ENCODE assay signal across 16 mouse cellular contexts in the genomic region with DNA sequence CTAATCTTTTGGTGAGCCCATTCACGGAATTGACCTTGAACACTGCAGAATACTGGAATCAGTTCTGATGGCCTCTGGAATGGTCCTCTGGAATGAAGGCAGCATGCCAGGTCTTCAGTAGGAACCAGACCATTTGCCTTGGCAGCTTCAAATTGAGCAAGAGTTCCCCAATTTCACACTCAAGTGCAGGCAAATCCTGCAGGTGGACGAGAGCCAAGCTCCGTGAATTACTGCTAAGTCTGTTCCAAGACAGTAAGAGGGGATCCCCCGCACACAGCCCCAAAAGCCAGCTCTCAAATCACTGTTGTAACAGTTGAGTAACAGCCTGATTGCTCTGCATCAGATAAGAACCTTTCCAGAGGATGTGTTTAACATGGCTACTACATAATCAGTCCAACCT. TPM values are rescaled to one million over a fixed set of nuclear protein-coding genes. Genes with fewer than 3 reads are reported as not detected.
DNase-seq lines count a peak whose midpoint lies in the region; ATAC-seq and TF ChIP-seq lines count a peak whose summit lies in the region.
"Had no signal": no experiment of that assay in that cellular context is flagged by ENCODE, and none has a peak within 500 bp of the region (broad histone marks: within the 10 kb centered on the region; RNA-seq: fewer than 3 reads in every experiment).

No protein-coding gene starts in this region.

- no peaks in the 10 kb centered on the region for H3K27me3 ChIP-seq in midbrain, embryonic 14.5 days (ENCODE audit: control insufficient read depth, insufficient read depth, low read length)
- H3K27me3 ChIP-seq in midbrain, embryonic 10.5 days (ENCODE audit: low read depth, poor library complexity, severe bottlenecking): no peaks in the 10 kb centered on the region
- H3K27me3 ChIP-seq: heart, embryonic 15.5 days; liver, embryonic 13.5 days; megakaryocyte, embryonic 14.5 days; neural tube, embryonic 12.5 days; stomach, embryonic 15.5 days had no signal

- intact Hi-C loops in gastrocnemius, postnatal 36 days (cut with DNase I): no loop called here

- no peaks in the 10 kb centered on the region for H3K9me3 ChIP-seq in midbrain, embryonic 14.5 days (ENCODE audit: control insufficient read depth, low read length)
- H3K9me3 ChIP-seq in midbrain, embryonic 10.5 days (replicated peaks): no peaks in the 10 kb centered on the region
- H3K9me3 ChIP-seq: heart, embryonic 15.5 days; liver, embryonic 13.5 days; neural tube, embryonic 12.5 days; stomach, embryonic 15.5 days had no signal

- DNase-seq in gastrocnemius, postnatal 10 days: peak; percentile 7
- DNase-seq in gastrocnemius, postnatal 36 days: no peak
- peak; percentile 31 for DNase-seq in midbrain, embryonic 14.5 days
- no peak for DNase-seq in midbrain, embryonic 10.5 days (ENCODE audit: low spot score)
- peak; percentile 69 for DNase-seq in brain, embryonic 14.5 days (ENCODE audit: low read depth)
- peak; percentile 15 to 44 for DNase-seq in lung, postnatal 4 days
- no peak for DNase-seq in heart, postnatal 4 days
- DNase-seq: kidney, postnatal 14 days; liver, embryonic 13.5 days; right cerebral cortex, adult 18-20 months; thymus, postnatal 4 days had no signal

- no peak overlapping the region for H3K4me2 ChIP-seq in midbrain, embryonic 14.5 days (ENCODE audit: low read length)
- H3K4me2 ChIP-seq: heart, embryonic 15.5 days; liver, embryonic 13.5 days; neural tube, embryonic 12.5 days; stomach, embryonic 15.5 days had no signal

- no peaks in the 10 kb centered on the region for H3K4me1 ChIP-seq in midbrain, embryonic 14.5 days (ENCODE audit: control insufficient read depth, insufficient read depth, low read length)
- H3K4me1 ChIP-seq in midbrain, embryonic 10.5 days: no peaks in the 10 kb centered on the region
- H3K4me1 ChIP-seq: heart, embryonic 15.5 days; liver, embryonic 13.5 days; megakaryocyte, embryonic 14.5 days; neural tube, embryonic 12.5 days; stomach, embryonic 15.5 days had no signal

- H3K36me3 ChIP-seq in midbrain, embryonic 14.5 days (ENCODE audit: control insufficient read depth, insufficient read depth, low read length): no peaks in the 10 kb centered on the region
- H3K36me3 ChIP-seq in midbrain, embryonic 10.5 days: no peaks in the 10 kb centered on the region
- H3K36me3 ChIP-seq: heart, embryonic 15.5 days; liver, embryonic 13.5 days; neural tube, embryonic 12.5 days; stomach, embryonic 15.5 days had no signal

- no peak for TF ChIP-seq CTCF in brain, embryonic 14.5 days (IDR thresholded peaks at IDR 0.05; ENCODE audit: borderline replicate concordance, extremely low read depth, insufficient read depth, insufficient read length)

- H3K4me3 ChIP-seq in midbrain, embryonic 14.5 days (replicated peaks; ENCODE audit: low read depth, low read length): no peak overlapping the region
- no peak overlapping the region for H3K4me3 ChIP-seq in midbrain, embryonic 10.5 days
- H3K4me3 ChIP-seq: heart, embryonic 15.5 days; left cerebral cortex, adult 2 months; liver, embryonic 13.5 days; megakaryocyte, embryonic 14.5 days; neural tube, embryonic 12.5 days; stomach, embryonic 15.5 days had no signal

- TF ChIP-seq POLR2A in brain, embryonic 14.5 days (IDR thresholded peaks at IDR 0.05; ENCODE audit: borderline replicate concordance, extremely low read depth, insufficient read depth, insufficient read length, poor library complexity, severe bottlenecking): no peak

- no peak overlapping the region for H3K27ac ChIP-seq in midbrain, embryonic 14.5 days (replicated peaks; ENCODE audit: low read depth, low read length)
- no peak overlapping the region for H3K27ac ChIP-seq in midbrain, embryonic 10.5 days (replicated peaks)
- H3K27ac ChIP-seq: heart, embryonic 15.5 days; left cerebral cortex, adult 2 months; liver, embryonic 13.5 days; neural tube, embryonic 12.5 days; stomach, embryonic 15.5 days had no signal

- WGBS in midbrain, embryonic 14.5 days: 81% methylated on average over 4 of the region's 4 CpGs
- WGBS in midbrain, embryonic 10.5 days: 89% methylated on average over 4 of the region's 4 CpGs

- H3K9ac ChIP-seq in midbrain, embryonic 14.5 days (replicated peaks; ENCODE audit: low read length): no peak overlapping the region
- H3K9ac ChIP-seq: heart, embryonic 15.5 days; liver, embryonic 13.5 days; neural tube, embryonic 12.5 days; stomach, embryonic 15.5 days had no signal

- no peak for ATAC-seq in midbrain, embryonic 14.5 days (ENCODE audit: low FRiP score, low TSS enrichment)

RNA-seq across cellular contexts. Expression of a gene that starts 42.9 kb away (rescaled TPM):
- 1 to 10 TPM in 1 of 2 experiments, not detected in 1; 2.0 TPM for total RNA-seq in gastrocnemius, postnatal 10 days (2021)
- not detected for total RNA-seq in gastrocnemius, postnatal 36 days (2021)
- 0.80 and 1.5 TPM in 2 replicates for polyA plus RNA-seq in midbrain, embryonic 14.5 days (2014; fragmentation: Nextera tagmentation; extraction: Ambion mirVana)
- 0.30 and 0.82 TPM in 2 replicates for polyA plus RNA-seq in midbrain, embryonic 10.5 days (2016; fragmentation: Nextera tagmentation; extraction: Ambion mirVana)
- 1.2 and 1.4 TPM in 2 replicates for polyA plus RNA-seq in brain, embryonic 14.5 days (2012; rRNA removed)
- total RNA-seq in heart, postnatal 4 days (2021): not detected

Comparison
In these comparisons a context has a peak if more than half of its experiments do, and no peak if none do; other contexts are left out.
1. DNase-seq: peak in gastrocnemius, postnatal 10 days (single experiment), midbrain, embryonic 14.5 days (single experiment), brain, embryonic 14.5 days (single experiment) and lung, postnatal 4 days (2 of 2); none in gastrocnemius, postnatal 36 days (0 of 2), midbrain, embryonic 10.5 days (single experiment) and heart, postnatal 4 days (single experiment).